Mouse (Mus musculus): ENCODE measurements at regions not wholly inside any gene's neighbourhood (a gene's known extent, or its start where the extent isn't known, plus 50 kb on each side); places are given as distances from the start of the nearest gene placed in this dataset.

- Histone ChIP-seq H3K9me3 (replicated peaks) (0 out of 2 replicates have a peak, but pooled peaks cover 3% of the 10 kb centered on the region), H3K27ac (no peak overlapping the region), H3K9ac (no peak overlapping the region), H3K4me1 (no peaks in the 10 kb centered on the region), H3K27me3 (no peaks in the 10 kb centered on the region), H3K4me3 (no peak overlapping the region), H3K4me2 (no peak overlapping the region), H3K36me3 (ENCODE audit: poor library complexity, severe bottlenecking) (no peaks in the 10 kb centered on the region)
- 92% methylated on average over 7 of the region's 7 CpGs for WGBS
- ATAC-seq, result no peak
These were observed 88.8 kb downstream of the Bms1 start for GRCm38 (mm10) chr6:118330496-118330895.

DNA sequence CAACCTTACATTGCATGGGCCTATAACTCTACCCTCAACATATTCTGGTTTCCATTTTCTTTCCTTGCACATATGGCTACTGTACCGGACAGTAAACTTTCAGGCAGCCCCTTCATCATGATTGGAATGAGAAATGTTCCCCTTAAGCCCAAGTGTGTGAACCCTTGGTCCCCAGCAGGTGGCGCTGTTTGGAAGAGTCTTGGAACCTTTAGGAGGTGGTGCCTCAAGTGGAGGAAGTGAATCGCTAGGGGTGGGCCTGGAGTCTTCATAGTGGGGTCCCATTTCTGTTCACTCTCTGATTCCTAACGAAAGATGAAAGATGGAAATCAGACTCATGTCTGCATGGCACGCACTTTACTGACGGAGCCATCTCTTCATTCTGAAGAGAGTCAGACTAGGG is 91.8 kb downstream of the Bms1 start:
- H3K4me1 ChIP-seq, result no peaks in the 10 kb centered on the region
- ATAC-seq, result no peak
- H3K27me3 ChIP-seq, result no peaks in the 10 kb centered on the region
- H3K36me3 ChIP-seq (ENCODE audit: poor library complexity, severe bottlenecking), result no peaks in the 10 kb centered on the region
- H3K9ac ChIP-seq, result no peak overlapping the region
- no peak overlapping the region for H3K27ac ChIP-seq
- H3K4me2 ChIP-seq, result no peak overlapping the region
- WGBS, result 71% methylated on average over 6 of the region's 6 CpGs
- H3K9me3 ChIP-seq (replicated peaks), result 0 out of 2 replicates have a peak, but pooled peaks cover 3% of the 10 kb centered on the region
- H3K4me3 ChIP-seq, result no peak overlapping the region

- no peaks in the 10 kb centered on the region for H3K4me1 ChIP-seq
- no peak overlapping the region for H3K4me2 ChIP-seq
- H3K9ac ChIP-seq, result no peak overlapping the region
- no peaks in the 10 kb centered on the region for H3K27me3 ChIP-seq
- WGBS, result 90% methylated on average over 1 of the region's 1 CpGs
- no peak overlapping the region for H3K27ac ChIP-seq
- no peak overlapping the region for H3K4me3 ChIP-seq
- H3K9me3 ChIP-seq (replicated peaks), result 0 out of 2 replicates have a peak, but pooled peaks cover 3% of the 10 kb centered on the region
- no peak for ATAC-seq
- H3K36me3 ChIP-seq (ENCODE audit: poor library complexity, severe bottlenecking), result no peaks in the 10 kb centered on the region
These were observed 93.6 kb downstream of the Bms1 start for GRCm38 (mm10) chr6:118325681-118326080.

DNA sequence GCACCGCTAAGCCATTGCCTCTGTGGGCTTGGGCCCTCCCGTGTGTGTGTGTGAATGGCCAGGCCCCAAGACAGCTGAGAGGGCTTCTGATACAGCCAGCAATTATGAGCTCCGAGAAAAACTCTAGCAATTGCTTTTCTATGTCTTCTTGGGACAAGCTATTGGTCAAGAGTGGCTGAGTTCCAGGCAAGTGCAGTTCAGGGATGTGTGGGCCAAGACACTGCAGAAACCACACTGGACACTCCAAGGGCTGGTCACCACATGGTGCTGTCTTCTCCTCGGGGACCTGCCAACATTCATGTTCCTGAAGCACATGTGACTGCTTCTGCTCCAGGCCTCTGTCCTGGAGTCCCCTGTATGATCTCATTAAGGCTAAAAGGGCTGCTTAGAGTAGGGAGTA is 94.7 kb downstream of the Bms1 start:
- Histone ChIP-seq H3K4me3 (no peak overlapping the region), H3K36me3 (ENCODE audit: poor library complexity, severe bottlenecking) (no peaks in the 10 kb centered on the region), H3K4me2 (no peak overlapping the region), H3K27me3 (no peaks in the 10 kb centered on the region), H3K4me1 (no peaks in the 10 kb centered on the region), H3K9me3 (replicated peaks) (0 out of 2 replicates have a peak, but pooled peaks cover 3% of the 10 kb centered on the region), H3K27ac (no peak overlapping the region), H3K9ac (no peak overlapping the region)
- WGBS, result 75% methylated on average over 4 of the region's 4 CpGs
- ATAC-seq, result no peak

DNA sequence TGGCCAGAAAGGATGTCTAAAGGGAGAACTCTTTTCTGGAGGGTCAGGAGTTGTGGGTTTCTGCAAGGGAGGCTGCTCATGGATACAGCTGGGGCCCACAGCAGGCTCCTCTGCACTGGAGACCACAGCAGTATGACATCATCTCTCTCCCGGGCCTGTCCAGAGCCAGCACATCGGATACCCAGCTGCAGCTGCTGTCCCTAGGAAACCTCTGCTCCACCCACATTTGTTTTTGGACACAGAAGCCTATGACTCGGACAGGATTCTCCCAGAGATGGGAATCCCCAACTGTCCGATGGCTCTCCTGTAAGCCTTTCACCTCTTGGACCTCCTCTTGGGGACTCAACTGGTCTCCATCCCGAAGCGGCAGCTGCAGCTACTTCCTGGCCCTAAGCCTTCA is 96.2 kb downstream of the Bms1 start:
- no peaks in the 10 kb centered on the region for H3K4me1 ChIP-seq
- no peak overlapping the region for H3K4me3 ChIP-seq
- H3K9me3 ChIP-seq (replicated peaks), result 0 out of 2 replicates have a peak, but pooled peaks cover 3% of the 10 kb centered on the region
- no peak overlapping the region for H3K27ac ChIP-seq
- no peaks in the 10 kb centered on the region for H3K27me3 ChIP-seq
- ATAC-seq, result no peak
- H3K4me2 ChIP-seq, result no peak overlapping the region
- 80% methylated on average over 6 of the region's 6 CpGs for WGBS
- H3K9ac ChIP-seq, result no peak overlapping the region
- no peaks in the 10 kb centered on the region for H3K36me3 ChIP-seq (ENCODE audit: poor library complexity, severe bottlenecking)

DNA sequence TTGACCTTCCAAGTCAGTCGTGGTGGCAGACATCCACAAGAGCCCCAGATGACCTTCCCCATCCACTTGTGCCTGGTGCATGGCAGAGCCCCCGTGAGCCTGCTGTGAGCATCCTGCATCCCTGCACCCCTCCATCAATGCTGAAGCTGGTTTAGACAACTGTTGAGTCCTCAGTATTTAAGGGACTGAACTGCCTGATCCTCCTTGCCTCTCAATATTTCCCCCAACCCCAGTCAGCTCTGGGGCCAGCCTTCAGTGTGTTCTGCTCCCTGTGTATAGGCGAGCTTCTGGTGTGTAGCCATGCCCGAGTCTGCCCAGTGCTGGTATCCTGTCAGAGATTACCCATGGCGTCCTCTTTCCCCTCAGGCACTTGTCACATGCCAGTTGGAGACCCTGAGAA is 96.6 kb downstream of the Bms1 start:
- Histone ChIP-seq H3K9ac (no peak overlapping the region), H3K4me1 (no peaks in the 10 kb centered on the region), H3K9me3 (replicated peaks) (0 out of 2 replicates have a peak, but pooled peaks cover 3% of the 10 kb centered on the region), H3K27ac (no peak overlapping the region), H3K27me3 (no peaks in the 10 kb centered on the region), H3K4me3 (no peak overlapping the region), H3K4me2 (no peak overlapping the region), H3K36me3 (ENCODE audit: poor library complexity, severe bottlenecking) (no peaks in the 10 kb centered on the region)
- 80% methylated on average over 5 of the region's 5 CpGs for WGBS
- no peak for ATAC-seq

DNA sequence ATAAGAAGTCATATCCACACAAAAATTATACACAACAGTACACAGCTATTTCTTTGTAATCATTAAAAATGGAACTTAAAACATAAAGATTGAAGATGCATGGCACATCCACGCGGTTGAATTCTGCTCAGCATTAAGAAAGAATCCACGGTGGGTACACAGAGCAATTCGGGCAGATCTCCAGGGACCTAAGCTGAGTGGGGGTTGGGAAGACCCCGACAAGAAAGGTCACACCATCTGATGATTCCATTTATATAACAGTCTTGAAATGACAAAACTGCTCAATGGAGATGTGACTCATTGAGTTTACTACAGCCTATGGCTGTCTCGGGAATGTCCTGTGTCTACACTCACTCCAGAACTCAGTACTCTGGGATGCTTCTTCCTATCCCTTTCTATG is 97.2 kb downstream of the Bms1 start:
- WGBS, result 93% methylated on average over 6 of the region's 6 CpGs
- Histone ChIP-seq H3K27me3 (no peaks in the 10 kb centered on the region), H3K4me3 (no peak overlapping the region), H3K27ac (no peak overlapping the region), H3K9me3 (replicated peaks) (no peaks in the 10 kb centered on the region), H3K9ac (no peak overlapping the region), H3K4me2 (no peak overlapping the region), H3K4me1 (no peaks in the 10 kb centered on the region), H3K36me3 (ENCODE audit: poor library complexity, severe bottlenecking) (no peaks in the 10 kb centered on the region)
- no peak for ATAC-seq

GRCm38 (mm10) chr6:118320021-118320525 is 99.2 kb downstream of the Bms1 start:
- Histone ChIP-seq H3K27ac (no peak overlapping the region), H3K4me2 (no peak overlapping the region), H3K27me3 (no peaks in the 10 kb centered on the region), H3K4me1 (no peaks in the 10 kb centered on the region), H3K4me3 (no peak overlapping the region), H3K9me3 (replicated peaks) (no peaks in the 10 kb centered on the region), H3K36me3 (ENCODE audit: poor library complexity, severe bottlenecking) (no peaks in the 10 kb centered on the region), H3K9ac (no peak overlapping the region)
- 94% methylated on average over 7 of the region's 7 CpGs for WGBS
- no peak for ATAC-seq

GRCm38 (mm10) chr6:118315881-118316280 is 103.4 kb downstream of the Bms1 start:
- Histone ChIP-seq H3K4me1 (no peaks in the 10 kb centered on the region), H3K4me3 (no peak overlapping the region), H3K27me3 (no peaks in the 10 kb centered on the region), H3K9ac (no peak overlapping the region), H3K4me2 (no peak overlapping the region), H3K9me3 (replicated peaks) (no peaks in the 10 kb centered on the region), H3K27ac (no peak overlapping the region), H3K36me3 (ENCODE audit: poor library complexity, severe bottlenecking) (no peaks in the 10 kb centered on the region)
- no peak for ATAC-seq
- WGBS, result 89% methylated on average over 6 of the region's 6 CpGs

DNA sequence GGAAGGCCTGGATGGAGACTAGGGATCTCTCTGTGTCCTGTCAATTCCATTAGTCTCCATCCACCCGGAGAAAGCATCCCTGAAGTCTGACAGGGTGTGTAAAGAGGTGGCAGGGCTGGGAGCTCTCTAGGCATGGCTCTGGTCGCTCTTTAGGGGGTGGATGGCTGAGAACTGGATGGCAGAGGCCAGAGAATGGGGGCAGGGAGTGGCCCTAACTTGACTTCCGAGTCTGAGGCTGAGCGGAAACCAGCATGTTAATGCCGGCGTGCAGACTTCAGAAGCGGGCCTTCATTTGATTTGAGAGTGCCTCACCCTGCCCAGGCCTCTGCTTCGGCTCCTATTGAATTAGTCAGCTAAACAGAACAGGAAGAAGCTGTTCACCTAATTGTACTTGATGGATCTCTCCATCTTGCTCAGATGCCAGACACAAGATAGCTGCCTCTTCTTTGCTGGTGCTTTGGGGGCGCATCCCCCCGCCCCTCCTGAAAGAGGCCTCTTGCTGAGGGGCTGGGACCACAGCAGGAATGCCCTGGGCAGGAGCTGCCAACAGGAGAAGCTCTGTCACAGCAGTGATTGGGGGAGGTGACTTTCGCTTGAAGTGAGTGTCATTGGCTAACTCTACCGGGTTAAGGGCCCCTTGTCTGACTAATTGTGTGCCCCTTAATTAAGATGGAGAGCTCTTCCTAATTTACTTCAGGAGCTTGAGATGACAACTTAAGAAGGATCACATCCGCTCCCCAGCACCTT is 104.2 kb downstream of the Bms1 start:
- Histone ChIP-seq H3K4me3 (no peak overlapping the region), H3K27me3 (no peaks in the 10 kb centered on the region), H3K9ac (no peak overlapping the region), H3K27ac (no peak overlapping the region), H3K9me3 (replicated peaks) (no peaks in the 10 kb centered on the region), H3K36me3 (ENCODE audit: poor library complexity, severe bottlenecking) (no peaks in the 10 kb centered on the region), H3K4me2 (no peak overlapping the region), H3K4me1 (no peaks in the 10 kb centered on the region)
- ATAC-seq, result no peak
- 39% methylated on average over 13 of the region's 13 CpGs for WGBS

- Histone ChIP-seq H3K27ac (no peak overlapping the region), H3K4me1 (no peaks in the 10 kb centered on the region), H3K4me2 (no peak overlapping the region), H3K9ac (no peak overlapping the region), H3K9me3 (replicated peaks) (no peaks in the 10 kb centered on the region), H3K36me3 (ENCODE audit: poor library complexity, severe bottlenecking) (no peaks in the 10 kb centered on the region), H3K4me3 (no peak overlapping the region), H3K27me3 (no peaks in the 10 kb centered on the region)
- 83% methylated on average over 9 of the region's 9 CpGs for WGBS
- ATAC-seq, result no peak
These were observed 108.2 kb downstream of the Bms1 start for GRCm38 (mm10) chr6:118311081-118311480.

DNA sequence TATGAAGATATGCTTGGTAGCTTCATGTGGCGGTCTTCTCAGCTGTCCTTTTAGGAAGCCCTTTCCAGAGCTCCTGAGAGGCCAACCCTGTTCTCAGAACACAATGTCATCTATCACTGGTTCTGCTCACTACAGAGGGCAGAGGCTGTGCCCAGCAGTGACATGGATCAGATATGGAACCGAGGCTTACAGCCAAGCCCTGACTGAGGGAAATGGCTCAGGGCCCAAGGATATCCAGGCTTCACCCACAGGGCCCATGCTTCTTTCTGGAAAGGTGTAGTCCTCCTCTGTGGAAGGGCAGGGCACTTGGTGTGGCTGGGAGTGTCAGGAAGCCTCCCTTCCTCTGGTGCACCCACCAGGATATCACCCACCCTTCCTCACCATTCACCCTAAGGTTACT is 109.4 kb downstream of the Bms1 start:
- ATAC-seq, result no peak
- 88% methylated on average over 2 of the region's 2 CpGs for WGBS

GRCm38 (mm10) chr6:118308586-118308985 is 110.7 kb downstream of the Bms1 start:
- no peak overlapping the region for H3K4me2 ChIP-seq
- 73% methylated on average over 3 of the region's 3 CpGs for WGBS
- H3K27me3 ChIP-seq, result no peaks in the 10 kb centered on the region
- H3K9ac ChIP-seq, result no peak overlapping the region
- no peaks in the 10 kb centered on the region for H3K4me1 ChIP-seq
- ATAC-seq, result no peak
- no peaks in the 10 kb centered on the region for H3K36me3 ChIP-seq (ENCODE audit: poor library complexity, severe bottlenecking)
- no peaks in the 10 kb centered on the region for H3K9me3 ChIP-seq (replicated peaks)
- no peak overlapping the region for H3K27ac ChIP-seq
- H3K4me3 ChIP-seq, result no peak overlapping the region

More for the DNA sequence above, 109.4 kb downstream of the Bms1 start:
- H3K4me3 ChIP-seq, result no peak overlapping the region
- H3K27ac ChIP-seq, result no peak overlapping the region
- no peaks in the 10 kb centered on the region for H3K36me3 ChIP-seq (ENCODE audit: poor library complexity, severe bottlenecking)
- no peaks in the 10 kb centered on the region for H3K4me1 ChIP-seq
- no peak overlapping the region for H3K4me2 ChIP-seq
- H3K27me3 ChIP-seq, result no peaks in the 10 kb centered on the region
- H3K9ac ChIP-seq, result no peak overlapping the region
- H3K9me3 ChIP-seq (replicated peaks), result no peaks in the 10 kb centered on the region
